Mouse (Mus musculus) G1E (cell line): ENCODE measurements around the gene Cd3e.

Source experiments
- CTCF ChIP-seq: IDR thresholded peaks from 2 replicates; pipeline ENCODE4 v1.5.1; 2012; ENCODE audit warnings: low read depth, low read length, inconsistent platforms, mixed read lengths
- TAL1 ChIP-seq: conservative IDR thresholded peaks from 2 replicates; pipeline ENCODE4 v1.6.1; 2012; ENCODE audit warnings: low read depth, low read length, inconsistent platforms, mixed read lengths

- TF ChIP-seq CTCF (no peak), TAL1 (no peak)
Observed at GRCm38 (mm10) chr9:44992271-44992670, 17.2 kb downstream of the Cd3e start.
